In the genomic region with DNA sequence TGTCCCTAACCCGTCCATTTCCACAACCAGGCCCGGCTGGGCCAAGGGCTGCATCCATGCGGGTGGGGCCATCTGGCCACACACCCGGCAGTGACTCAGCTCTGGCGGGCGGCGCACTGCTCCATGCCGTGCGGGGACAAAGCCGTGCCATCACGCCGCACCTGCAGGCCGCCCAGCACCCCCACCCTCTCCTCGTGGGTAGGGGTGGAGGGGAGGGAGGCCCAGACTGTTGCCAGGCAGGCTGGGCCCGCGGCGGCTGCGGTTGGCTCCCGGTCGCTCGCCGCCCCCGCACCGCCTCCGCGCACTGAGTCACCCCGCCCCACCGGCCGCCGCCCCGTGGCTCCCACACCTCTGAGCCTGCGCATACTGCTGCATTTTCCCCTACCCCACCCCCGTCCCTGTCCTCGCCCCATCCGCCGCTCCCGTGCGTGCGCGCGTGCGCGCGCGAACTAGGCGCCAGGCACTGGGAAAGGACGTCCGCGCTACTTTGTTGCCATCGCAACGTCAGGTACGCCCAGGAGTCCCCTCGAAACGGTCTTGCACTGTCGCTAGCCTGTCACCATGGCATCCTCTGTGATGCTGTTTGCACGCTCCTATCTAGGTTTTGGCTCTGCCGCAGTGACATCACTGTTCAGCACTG, we compare ENCODE assay signal across 8 mouse cellular contexts.
DNase-seq lines count a peak whose midpoint lies in the region; ATAC-seq and TF ChIP-seq lines count a peak whose summit lies in the region.

No protein-coding gene starts in this region.

- ATAC-seq in heart, embryonic 14.5 days (ENCODE audit: insufficient number of reproducible peaks, insufficient read depth, low FRiP score, low read depth) = peak; percentile 92
- ATAC-seq in liver, embryonic 11.5 days (replicated peaks; ENCODE audit: low FRiP score) = peak; percentile 91

- H3K4me1 ChIP-seq in heart, embryonic 14.5 days (ENCODE audit: control insufficient read depth in 2 of 2, insufficient read depth in 2 of 2, low read length in 2 of 2) = peaks cover 18 to 19% of the 10 kb centered on the region in 2 experiments
- H3K4me1 ChIP-seq in liver, embryonic 11.5 days (replicated peaks; ENCODE audit: control insufficient read depth, insufficient read depth, low read length) = peaks cover 6% of the 10 kb centered on the region

- peak overlapping the region; percentile 57 to 68 for H3K4me3 ChIP-seq in heart, embryonic 14.5 days (ENCODE audit: control insufficient read depth in 1 of 2, insufficient read depth in 1 of 2, low read depth in 1 of 2, low read length in 2 of 2)
- H3K4me3 ChIP-seq in liver, embryonic 11.5 days (ENCODE audit: low read depth, low read length) = peak overlapping the region; percentile 58

- H3K27ac ChIP-seq in heart, embryonic 14.5 days (replicated peaks in 1 of 2; ENCODE audit: control insufficient read depth in 1 of 2, insufficient read depth in 1 of 2, low read depth in 2 of 2, low read length in 2 of 2) = peak overlapping the region; percentile 72 to 85
- peak overlapping the region; percentile 40; the same call in 1 of the 2 replicates for H3K27ac ChIP-seq in liver, embryonic 11.5 days (ENCODE audit: low read depth, low read length)

- peak; percentile 46; the same call in 1 of the 2 replicates for TF ChIP-seq POLR2A in brain, embryonic 14.5 days (IDR thresholded peaks at IDR 0.05; ENCODE audit: borderline replicate concordance, extremely low read depth, insufficient read depth, insufficient read length, poor library complexity, severe bottlenecking)

- TF ChIP-seq CTCF in brain, embryonic 14.5 days (IDR thresholded peaks at IDR 0.05; ENCODE audit: borderline replicate concordance, extremely low read depth, insufficient read depth, insufficient read length) = no peak

- under 1% methylated on average over 53 of the region's 57 CpGs for WGBS in heart, embryonic 14.5 days
- under 1% methylated on average over 56 of the region's 57 CpGs for WGBS in liver, embryonic 11.5 days

- peak overlapping the region; percentile 89 for H3K9ac ChIP-seq in heart, embryonic 14.5 days (ENCODE audit: low read length)
- peak overlapping the region; percentile 76 for H3K9ac ChIP-seq in liver, embryonic 11.5 days (ENCODE audit: low read depth, low read length)

- DNase-seq in CD4-positive, CD25-positive, alpha-beta regulatory T cell, adult 2 months (ENCODE audit: low read depth, low spot score) = peak; percentile 96
- peak; percentile 97 for DNase-seq in brain, embryonic 14.5 days (ENCODE audit: low read depth)
- peak; percentile 59 for DNase-seq in fibroblast of lung, adult 2 months (ENCODE audit: low read depth)
- DNase-seq in kidney, postnatal 10 days = peak; percentile 93
- DNase-seq in liver, embryonic 11.5 days (ENCODE audit: low spot score) = peak; percentile 86
- peak; percentile 94 for DNase-seq in naive thymus-derived CD4-positive, alpha-beta T cell, adult 2 months (ENCODE audit: low read depth)
- peak; percentile 94 for DNase-seq in splenic B cell, adult 2 months (ENCODE audit: low read depth, low spot score)

- H3K27me3 ChIP-seq in heart, embryonic 14.5 days (ENCODE audit: control insufficient read depth, insufficient read depth, low read length) = no peaks in the 10 kb centered on the region
- H3K27me3 ChIP-seq in liver, embryonic 11.5 days (replicated peaks; ENCODE audit: control insufficient read depth, insufficient read depth, low read length) = no peaks in the 10 kb centered on the region
- H3K27me3 ChIP-seq in splenic B cell, adult 2 months (ENCODE audit: control insufficient read depth, insufficient read depth, low read length, poor library complexity, severe bottlenecking) = no peaks in the 10 kb centered on the region

- H3K4me2 ChIP-seq in heart, embryonic 14.5 days (ENCODE audit: low read length) = peak overlapping the region; percentile 94
- H3K4me2 ChIP-seq in liver, embryonic 11.5 days = peak overlapping the region; percentile 86

- no peaks in the 10 kb centered on the region for H3K36me3 ChIP-seq in heart, embryonic 14.5 days (ENCODE audit: control insufficient read depth, insufficient read depth, low read length)
- no peaks in the 10 kb centered on the region for H3K36me3 ChIP-seq in liver, embryonic 11.5 days (ENCODE audit: control insufficient read depth, insufficient read depth, low read length)
- H3K36me3 ChIP-seq in splenic B cell, adult 2 months (ENCODE audit: control insufficient read depth, insufficient read depth, low read length, poor library complexity, severe bottlenecking) = no peaks in the 10 kb centered on the region

- no peaks in the 10 kb centered on the region for H3K9me3 ChIP-seq in heart, embryonic 14.5 days (ENCODE audit: control insufficient read depth, low read length)
- no peaks in the 10 kb centered on the region for H3K9me3 ChIP-seq in liver, embryonic 11.5 days (ENCODE audit: control insufficient read depth, low read length)

Comparison
In these comparisons a context has a peak if more than half of its experiments do, and no peak if none do; other contexts are left out.
1. Peak in every context shown above with its lines: DNase-seq, ATAC-seq, H3K4me3 ChIP-seq and H3K27ac ChIP-seq.